Mouse (Mus musculus) heart, postnatal 0 days (tissue): ENCODE data around the gene Hrh3.

Source experiments
- CTCF ChIP-seq: IDR thresholded peaks from 2 replicates; pipeline ENCODE4 v1.5.1; 2016; ENCODE audit warnings: antibody characterized with exemption, control low read depth, low read depth
- EP300 ChIP-seq: IDR thresholded peaks from 2 replicates; pipeline ENCODE4 v1.6.1; 2016; ENCODE audit warnings: antibody characterized with exemption, low read depth

- TF ChIP-seq CTCF (no peak), EP300 (no peak)
Observed at GRCm38 (mm10) chr2:180090285-180090684, 14.0 kb downstream of the Hrh3 start.
